Mouse (Mus musculus) hindbrain, embryonic 14.5 days (tissue): Measurements from ENCODE around the gene Grhpr. TPM values are rescaled to one million over a fixed set of nuclear protein-coding genes. Genes with fewer than 3 reads are reported as not detected.
"Not testable (repeated sequence)": the region's sequence is repeated elsewhere in the genome, so short reads cannot be mapped to it uniquely, and the experiment has no call there.

Experiments used
- ATAC-seq: fragments of 200-750 bp; cut with Nextera tagmentation; 2 replicates; pipeline ENCODE4 v1.8.0; 2017; ENCODE audit warnings: moderate number of reproducible peaks, mild to moderate bottlenecking, moderate TSS enrichment, moderate library complexity; ENCODE audit not compliant: low FRiP score
- DNase-seq: peaks from one replicate; pipeline ENCODE4 v3.0.0-alpha.2; 2015; ENCODE audit warnings: low spot score
- H3K27ac ChIP-seq: fragments of 300-500 bp; sonication (generic); 2 replicates; pipeline ENCODE4 v1.5.1; 2014; ENCODE audit warnings: mild to moderate bottlenecking, moderate library complexity
- H3K27me3 ChIP-seq: fragments of 300-500 bp; sonication (generic); 2 replicates; pipeline ENCODE4 v1.6.1; 2014; ENCODE audit warnings: mild to moderate bottlenecking, low read length, mixed read lengths; ENCODE audit not compliant: control insufficient read depth, insufficient read depth
- H3K36me3 ChIP-seq: fragments of 300-500 bp; sonication (generic); replicated peaks from 2 replicates; pipeline ENCODE4 v1.6.1; 2014; ENCODE audit not compliant: control insufficient read depth, insufficient read depth
- H3K4me1 ChIP-seq: fragments of 300-500 bp; sonication (generic); replicated peaks from 2 replicates; pipeline ENCODE4 v1.6.1; 2014; ENCODE audit warnings: antibody characterized with exemption, low read length, mixed read lengths; ENCODE audit not compliant: control insufficient read depth, insufficient read depth
- H3K4me2 ChIP-seq: fragments of 300-500 bp; sonication (generic); replicated peaks from 2 replicates; pipeline ENCODE4 v1.6.1; 2014; ENCODE audit warnings: mild to moderate bottlenecking, moderate library complexity
- H3K4me3 ChIP-seq: fragments of 300-500 bp; sonication (generic); replicated peaks from 2 replicates; pipeline ENCODE4 v1.5.1; 2014; ENCODE audit warnings: mild to moderate bottlenecking, low read length
- H3K9ac ChIP-seq: fragments of 300-500 bp; sonication (generic); 2 replicates; pipeline ENCODE4 v1.6.1; 2014
- H3K9me3 ChIP-seq: fragments of 300-500 bp; sonication (generic); 2 replicates; pipeline ENCODE4 v1.6.1; 2016; ENCODE audit warnings: low read length; ENCODE audit not compliant: control insufficient read depth
- WGBS: fragments of 180-500 bp; shearing (Covaris S2); extraction: QIAGEN DNeasy Blood & Tissue Kit; methylation state at CpG from one replicate; pipeline ENCODE4 v1.1.7; 2014; 5-methylcytosine and 5-hydroxymethylcytosine counted together
- polyA plus RNA-seq: library from polyadenylated mRNA; unstranded; fragments of >200 nt; fragmentation: Nextera tagmentation; extraction: Ambion mirVana; gene quantifications from 2 replicates; pipeline ENCODE4 v1.2.1, GENCODE M21; 2014

Gene Grhpr
- polyA plus RNA-seq, 1 experiment from 2014 or later: 28.5 TPM

DNA sequence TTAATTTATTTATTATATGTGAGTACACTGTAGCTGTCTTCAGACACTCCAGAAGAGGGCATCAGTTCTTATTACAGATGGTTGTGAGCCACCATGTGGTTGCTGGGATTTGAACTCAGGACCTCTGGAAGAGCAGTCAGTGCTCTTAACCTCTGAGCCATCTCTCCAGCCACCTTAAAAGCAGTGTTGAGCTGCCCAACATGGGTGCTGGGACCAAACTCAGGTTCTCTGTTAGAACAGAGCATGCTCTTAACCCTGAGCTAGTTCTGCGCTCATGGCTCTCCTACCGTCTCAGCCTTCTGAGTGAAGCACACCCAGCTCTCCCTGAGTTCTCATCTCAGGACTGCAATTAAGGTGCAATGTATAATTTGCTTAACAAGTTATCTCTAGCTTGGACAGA lies 35.1 kb upstream of the Grhpr start:
- not testable (repeated sequence) for H3K4me3 ChIP-seq, ATAC-seq
- WGBS: 97% methylated on average over 2 of the region's 2 CpGs

GRCm38 (mm10) chr4:44947464-44947863 lies 33.7 kb upstream of the Grhpr start:
- no peak for DNase-seq
- Histone ChIP-seq H3K4me2 (no peak overlapping the region), H3K9ac (no peak overlapping the region), H3K4me1 (no peaks in the 10 kb centered on the region), H3K36me3 (no peaks in the 10 kb centered on the region), H3K27me3 (no peaks in the 10 kb centered on the region), H3K9me3 (no peaks in the 10 kb centered on the region), H3K27ac (no peak overlapping the region), H3K4me3 (no peak overlapping the region)
- ATAC-seq: no peak
- 90% methylated on average over 5 of the region's 5 CpGs for WGBS

More for the DNA sequence above, 35.1 kb upstream of the Grhpr start:
- DNase-seq, H3K9ac ChIP-seq, H3K4me2 ChIP-seq, H3K27ac ChIP-seq, H3K27me3 ChIP-seq, H3K9me3 ChIP-seq, H3K4me1 ChIP-seq, H3K36me3 ChIP-seq: not testable (repeated sequence)

DNA sequence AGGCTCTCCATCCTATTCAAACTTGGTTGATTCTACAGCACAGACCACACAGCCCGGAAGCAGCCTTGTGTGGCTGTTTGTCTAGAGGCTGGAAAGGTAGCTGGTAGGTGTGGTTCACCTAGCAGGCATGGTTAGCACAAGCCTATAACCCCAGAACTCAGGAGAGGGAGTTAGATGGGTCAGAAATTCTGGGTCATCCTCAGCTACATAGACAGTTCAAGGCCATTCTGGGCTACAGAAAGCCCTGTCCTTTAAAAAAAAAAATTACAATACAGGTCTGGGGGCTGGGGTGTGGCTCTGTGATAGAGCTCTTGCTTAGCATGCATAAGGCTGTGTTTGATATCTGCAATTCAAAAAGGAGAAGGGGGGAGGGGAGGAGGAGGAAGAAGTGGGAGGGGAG lies 32.9 kb upstream of the Grhpr start:
- Histone ChIP-seq H3K9me3 (no peaks in the 10 kb centered on the region), H3K9ac (no peak overlapping the region), H3K4me2 (no peak overlapping the region), H3K36me3 (no peaks in the 10 kb centered on the region), H3K27ac (no peak overlapping the region), H3K27me3 (no peaks in the 10 kb centered on the region), H3K4me3 (no peak overlapping the region), H3K4me1 (no peaks in the 10 kb centered on the region)
- ATAC-seq (no peak), DNase-seq (no peak)
- 97% methylated on average over 1 of the region's 1 CpGs for WGBS

DNA sequence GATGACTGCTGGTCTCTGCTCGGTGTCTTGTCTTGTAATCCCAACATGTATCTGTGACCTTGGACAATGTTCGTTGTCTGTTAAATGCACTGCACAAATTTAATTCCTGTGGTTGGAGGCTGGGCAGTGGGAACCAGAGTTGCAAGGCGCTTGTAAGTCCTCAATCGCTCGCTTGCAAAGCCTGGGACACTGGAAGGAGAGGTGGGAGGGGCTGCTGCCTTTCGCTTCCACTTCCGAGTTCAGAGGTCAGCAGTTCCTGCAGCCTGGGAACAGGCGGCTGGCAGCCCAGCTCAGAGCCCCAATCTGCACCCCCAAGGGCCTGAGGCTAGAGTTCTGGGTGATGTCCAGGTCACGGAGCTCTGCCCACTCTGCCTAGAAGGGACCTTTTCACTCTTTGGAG lies 28.2 kb upstream of the Grhpr start:
- Histone ChIP-seq H3K4me2 (no peak overlapping the region), H3K9ac (no peak overlapping the region), H3K4me3 (no peak overlapping the region), H3K4me1 (no peaks in the 10 kb centered on the region), H3K27me3 (no peaks in the 10 kb centered on the region), H3K36me3 (no peaks in the 10 kb centered on the region), H3K27ac (no peak overlapping the region), H3K9me3 (no peaks in the 10 kb centered on the region)
- WGBS: 65% methylated on average over 9 of the region's 9 CpGs
- DNase-seq: no peak
- no peak for ATAC-seq

GRCm38 (mm10) chr4:44958776-44959175 lies 22.4 kb upstream of the Grhpr start:
- H3K4me2 ChIP-seq: no peak overlapping the region
- no peak overlapping the region for H3K27ac ChIP-seq
- 90% methylated on average over 9 of the region's 9 CpGs for WGBS
- H3K36me3 ChIP-seq: no peaks in the 10 kb centered on the region
- DNase-seq (no peak), ATAC-seq (no peak)
- H3K9ac ChIP-seq: no peak overlapping the region
- H3K27me3 ChIP-seq: no peaks in the 10 kb centered on the region
- no peaks in the 10 kb centered on the region for H3K9me3 ChIP-seq
- H3K4me3 ChIP-seq: no peak overlapping the region
- H3K4me1 ChIP-seq: no peaks in the 10 kb centered on the region

DNA sequence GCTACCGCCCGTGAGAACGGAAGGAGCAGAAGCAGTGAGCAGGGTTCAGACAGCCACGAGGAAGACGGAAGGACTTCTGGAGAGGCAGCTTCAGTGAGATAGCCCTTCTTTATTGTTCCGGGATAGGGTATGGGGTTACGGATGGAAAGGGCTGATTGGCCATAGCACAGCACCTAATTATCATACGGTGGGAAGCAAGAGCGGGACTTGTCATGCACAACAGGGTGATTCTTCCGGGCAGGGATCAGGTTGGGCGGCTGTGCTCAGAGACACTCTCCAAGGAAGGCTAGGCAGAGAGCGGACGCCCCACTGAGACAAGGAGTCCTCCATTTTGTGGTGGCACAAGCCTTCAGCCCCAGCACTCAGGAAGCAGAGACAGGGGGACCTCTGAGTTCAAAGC lies 22.0 kb upstream of the Grhpr start:
- Histone ChIP-seq H3K27ac (no peak overlapping the region), H3K4me3 (no peak overlapping the region), H3K9ac (no peak overlapping the region), H3K4me1 (no peaks in the 10 kb centered on the region), H3K9me3 (no peaks in the 10 kb centered on the region), H3K27me3 (no peaks in the 10 kb centered on the region), H3K36me3 (no peaks in the 10 kb centered on the region), H3K4me2 (no peak overlapping the region)
- DNase-seq: no peak
- no peak for ATAC-seq
- WGBS: 94% methylated on average over 13 of the region's 13 CpGs

DNA sequence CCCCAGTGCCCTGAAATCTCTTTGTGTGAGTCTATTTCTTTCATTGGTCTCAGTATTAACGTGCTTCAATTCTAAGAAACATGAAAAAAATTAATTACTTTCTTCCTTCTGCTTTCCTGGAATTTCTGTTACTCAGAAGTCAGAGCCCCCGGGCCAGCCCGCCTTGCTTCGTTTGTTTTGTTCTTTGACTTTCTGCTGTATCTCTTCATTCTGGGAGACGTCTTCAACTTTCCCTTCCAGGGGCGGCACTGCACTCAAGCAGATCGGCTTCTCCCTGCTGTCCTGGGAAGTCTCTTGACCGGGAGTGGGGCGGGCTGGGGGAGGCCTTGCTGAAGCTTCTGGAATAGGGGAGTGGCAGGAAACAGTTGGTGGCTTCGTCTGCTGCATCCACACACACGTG lies 18.0 kb upstream of the Grhpr start:
- Histone ChIP-seq H3K27me3 (no peaks in the 10 kb centered on the region), H3K4me1 (no peaks in the 10 kb centered on the region), H3K27ac (no peak overlapping the region), H3K9me3 (no peaks in the 10 kb centered on the region), H3K4me2 (no peak overlapping the region), H3K9ac (no peak overlapping the region), H3K36me3 (no peaks in the 10 kb centered on the region), H3K4me3 (no peak overlapping the region)
- WGBS: 76% methylated on average over 11 of the region's 11 CpGs
- no peak for ATAC-seq
- DNase-seq: no peak

- Histone ChIP-seq H3K4me3 (no peak overlapping the region), H3K9ac (no peak overlapping the region), H3K27me3 (no peaks in the 10 kb centered on the region), H3K9me3 (no peaks in the 10 kb centered on the region), H3K4me1 (no peaks in the 10 kb centered on the region), H3K4me2 (no peak overlapping the region), H3K36me3 (no peaks in the 10 kb centered on the region), H3K27ac (no peak overlapping the region)
- ATAC-seq (no peak), DNase-seq (no peak)
- 89% methylated on average over 2 of the region's 2 CpGs for WGBS
These were observed 16.0 kb upstream of the Grhpr start for GRCm38 (mm10) chr4:44965175-44965574.

GRCm38 (mm10) chr4:44965736-44966135 lies 15.5 kb upstream of the Grhpr start:
- Histone ChIP-seq H3K9me3 (no peaks in the 10 kb centered on the region), H3K27ac (no peak overlapping the region), H3K4me3 (no peak overlapping the region), H3K4me2 (no peak overlapping the region), H3K27me3 (no peaks in the 10 kb centered on the region), H3K9ac (no peak overlapping the region), H3K36me3 (no peaks in the 10 kb centered on the region), H3K4me1 (no peaks in the 10 kb centered on the region)
- DNase-seq: no peak
- no peak for ATAC-seq
- WGBS: 91% methylated on average over 3 of the region's 3 CpGs

DNA sequence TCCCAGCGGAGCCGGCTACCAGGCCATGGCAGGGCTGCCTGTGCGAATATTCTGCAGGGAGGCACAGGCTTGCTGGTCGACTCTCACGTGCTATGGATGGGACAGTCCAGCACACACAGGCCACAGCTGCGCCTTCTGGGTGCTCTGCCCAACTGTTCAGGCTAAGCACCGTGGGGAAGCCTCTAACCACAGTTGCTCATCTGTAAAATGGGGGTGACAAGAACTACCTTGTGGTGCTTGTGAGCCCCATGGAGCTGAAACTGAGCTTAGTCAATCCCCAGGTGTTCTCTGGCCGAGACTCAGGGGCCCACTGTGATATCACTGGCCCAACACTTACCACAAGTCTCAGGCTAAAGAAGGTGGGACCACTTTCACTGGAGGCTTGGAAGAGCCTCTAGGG lies 13.8 kb upstream of the Grhpr start:
- DNase-seq: no peak

More for the DNA sequence above, 13.8 kb upstream of the Grhpr start:
- Histone ChIP-seq H3K4me2 (no peak overlapping the region), H3K9ac (no peak overlapping the region), H3K4me3 (no peak overlapping the region), H3K27me3 (no peaks in the 10 kb centered on the region), H3K9me3 (no peaks in the 10 kb centered on the region), H3K4me1 (no peaks in the 10 kb centered on the region), H3K27ac (no peak overlapping the region), H3K36me3 (no peaks in the 10 kb centered on the region)
- no peak for ATAC-seq
- WGBS: 87% methylated on average over 8 of the region's 8 CpGs
